Mouse (Mus musculus) midbrain, postnatal 0 days (tissue): ENCODE measurements around the gene Akt3. TPM values are rescaled to one million over a fixed set of nuclear protein-coding genes. Genes with fewer than 3 reads are reported as not detected.
A peak's percentile ranks its signal among the peaks of the same experiment; 100 is the strongest.

Experiments used
- ATAC-seq: fragments of 200-750 bp; cut with Nextera tagmentation; 2 replicates; pipeline ENCODE4 v1.8.0; 2017; ENCODE audit warnings: moderate number of reproducible peaks, mild to moderate bottlenecking, moderate TSS enrichment, moderate library complexity; ENCODE audit not compliant: low FRiP score
- DNase-seq: peaks from one replicate; pipeline ENCODE4 v3.0.0-alpha.2; 2015; ENCODE audit warnings: low spot score
- H3K27ac ChIP-seq: fragments of 300-500 bp; sonication (generic); 2 replicates; pipeline ENCODE4 v1.5.1; 2014; ENCODE audit warnings: low read depth, mild to moderate bottlenecking, low read length, mixed read lengths
- H3K27me3 ChIP-seq: fragments of 300-500 bp; sonication (generic); 2 replicates; pipeline ENCODE4 v1.6.1; 2014; ENCODE audit warnings: low read length, control low read depth, mixed read lengths; ENCODE audit not compliant: insufficient read depth
- H3K36me3 ChIP-seq: fragments of 300-500 bp; sonication (generic); 2 replicates; pipeline ENCODE4 v1.6.1; 2014; ENCODE audit warnings: low read length, control low read depth, mixed read lengths; ENCODE audit not compliant: insufficient read depth
- H3K4me1 ChIP-seq: fragments of 300-500 bp; sonication (generic); 2 replicates; pipeline ENCODE4 v1.6.1; 2014; ENCODE audit warnings: mild to moderate bottlenecking, control low read depth, antibody characterized with exemption, low read length, mixed read lengths; ENCODE audit not compliant: insufficient read depth
- H3K4me2 ChIP-seq: fragments of 300-500 bp; sonication (generic); 2 replicates; pipeline ENCODE4 v1.6.1; 2014; ENCODE audit warnings: low read depth, mild to moderate bottlenecking, low read length, mixed read lengths; ENCODE audit not compliant: poor library complexity, severe bottlenecking
- H3K4me3 ChIP-seq: fragments of 300-500 bp; sonication (generic); 2 replicates; pipeline ENCODE4 v1.5.1; 2014; ENCODE audit warnings: low read depth, mild to moderate bottlenecking, low read length, moderate library complexity
- H3K9ac ChIP-seq: fragments of 300-500 bp; sonication (generic); replicated peaks from 2 replicates; pipeline ENCODE4 v1.6.1; 2014; ENCODE audit warnings: mild to moderate bottlenecking, low read length, moderate library complexity, mixed read lengths; ENCODE audit not compliant: poor library complexity, severe bottlenecking
- H3K9me3 ChIP-seq: fragments of 300-500 bp; sonication (generic); 2 replicates; pipeline ENCODE4 v1.6.1; 2016; ENCODE audit warnings: low read length, control low read depth
- CTCF ChIP-seq: IDR thresholded peaks from 2 replicates; pipeline ENCODE4 v1.5.1; 2016; ENCODE audit warnings: antibody characterized with exemption, mild to moderate bottlenecking
- WGBS: fragments of 180-500 bp; shearing (Covaris S2); extraction: QIAGEN DNeasy Blood & Tissue Kit; methylation state at CpG from one replicate; pipeline ENCODE4 v1.1.7; 2014; 5-methylcytosine and 5-hydroxymethylcytosine counted together
- polyA plus RNA-seq: library from polyadenylated mRNA; unstranded; fragments of >200 nt; fragmentation: Nextera tagmentation; extraction: Ambion mirVana; gene quantifications from 2 replicates; pipeline ENCODE4 v1.2.1, GENCODE M21; 2015
- total RNA-seq: library from RNA; depleted of rRNA; stranded (reverse); fragments of >200 nt; gene quantifications from 2 replicates; pipeline ENCODE4 v1.2.3, GENCODE M21; 2014

The Akt3 gene
- total and polyA plus RNA-seq, 2 experiments from 2014 or later, result 14.5 to 92.6 TPM

GRCm38 (mm10) chr1:177267645-177268044 lies 9.6 kb upstream of the Akt3 start:
- Histone ChIP-seq H3K9ac (no peak overlapping the region), H3K27me3 (no peaks in the 10 kb centered on the region), H3K4me1 (no peaks in the 10 kb centered on the region), H3K36me3 (no peaks in the 10 kb centered on the region), H3K27ac (no peak overlapping the region), H3K9me3 (no peaks in the 10 kb centered on the region), H3K4me2 (no peak overlapping the region), H3K4me3 (no peak overlapping the region)
- DNase-seq (no peak), ATAC-seq (no peak)
- WGBS, result 86% methylated on average over 1 of the region's 1 CpGs
- TF ChIP-seq CTCF, result no peak

GRCm38 (mm10) chr1:177262926-177263325 lies 4.9 kb upstream of the Akt3 start:
- no peak for DNase-seq
- 73% methylated on average over 2 of the region's 2 CpGs for WGBS
- Histone ChIP-seq H3K9ac (no peak overlapping the region), H3K36me3 (no peaks in the 10 kb centered on the region), H3K27ac (no peak overlapping the region), H3K9me3 (no peaks in the 10 kb centered on the region), H3K4me1 (no peaks in the 10 kb centered on the region), H3K4me2 (no peak overlapping the region), H3K4me3 (no peak overlapping the region), H3K27me3 (no peaks in the 10 kb centered on the region)
- no peak for ATAC-seq
- TF ChIP-seq CTCF, result no peak

GRCm38 (mm10) chr1:177260796-177261195 lies 2.8 kb upstream of the Akt3 start:
- TF ChIP-seq CTCF, result no peak
- Histone ChIP-seq H3K9ac (no peak overlapping the region), H3K27ac (no peak overlapping the region), H3K4me1 (no peaks in the 10 kb centered on the region), H3K4me3 (no peak overlapping the region), H3K4me2 (no peak overlapping the region), H3K36me3 (no peaks in the 10 kb centered on the region), H3K9me3 (no peaks in the 10 kb centered on the region), H3K27me3 (no peaks in the 10 kb centered on the region)
- ATAC-seq, result no peak
- DNase-seq, result no peak
- 69% methylated on average over 4 of the region's 4 CpGs for WGBS

GRCm38 (mm10) chr1:177259038-177259600 lies 1.1 kb upstream of the Akt3 start:
- ATAC-seq (no peak), DNase-seq (no peak)
- H3K4me3 ChIP-seq, result peak overlapping the region; percentile 96
- 21% methylated on average over 16 of the region's 16 CpGs for WGBS
- H3K4me1 ChIP-seq, result no peaks in the 10 kb centered on the region
- H3K9me3 ChIP-seq, result no peaks in the 10 kb centered on the region
- H3K4me2 ChIP-seq, result peak overlapping the region; percentile 93
- peak overlapping the region; percentile 98 for H3K9ac ChIP-seq
- H3K27me3 ChIP-seq, result no peaks in the 10 kb centered on the region
- no peak for TF ChIP-seq CTCF
- peak overlapping the region; percentile 98 for H3K27ac ChIP-seq
- no peaks in the 10 kb centered on the region for H3K36me3 ChIP-seq

- Histone ChIP-seq H3K36me3 (no peaks in the 10 kb centered on the region), H3K4me1 (no peaks in the 10 kb centered on the region), H3K4me2 (peak overlapping the region; percentile 93), H3K27ac (peak overlapping the region; percentile 98), H3K4me3 (peak overlapping the region; percentile 96), H3K27me3 (no peaks in the 10 kb centered on the region), H3K9ac (peak overlapping the region; percentile 98), H3K9me3 (no peaks in the 10 kb centered on the region)
- TF ChIP-seq CTCF, result no peak
- DNase-seq, result peak; percentile 92
- ATAC-seq, result peak; percentile 85
- under 1% methylated on average over 60 of the region's 86 CpGs for WGBS
Measured at GRCm38 (mm10) chr1:177258343-177259037, 487 bp upstream of the Akt3 start.
